Mouse (Mus musculus) lung, adult 2 months (tissue): Measurements from ENCODE around the gene Ttbk1. TPM values are rescaled to one million over a fixed set of nuclear protein-coding genes. Genes with fewer than 3 reads are reported as not detected.
A peak's percentile ranks its signal among the peaks of the same experiment; 100 is the strongest.

ENCODE experiments used
- DNase-seq: peaks from one replicate; pipeline ENCODE4 v3.0.0; 2022
- H3K4me1 ChIP-seq: fragments of 200-500 bp; 2 replicates; pipeline ENCODE4 v1.6.1; 2011; ENCODE audit warnings: low read length; ENCODE audit not compliant: control insufficient read depth, insufficient read depth
- H3K4me3 ChIP-seq: fragments of 200-500 bp; replicated peaks from 2 replicates; pipeline ENCODE3; 2011; ENCODE audit warnings: low read depth, mild to moderate bottlenecking, control low read depth, low read length; ENCODE audit errors: extremely low read depth
- CTCF ChIP-seq: fragments of 200-500 bp; IDR thresholded peaks from 2 replicates; pipeline ENCODE4 v1.5.1; 2011; ENCODE audit warnings: mild to moderate bottlenecking, low read length, control low read depth; ENCODE audit not compliant: insufficient read depth
- POLR2A ChIP-seq: fragments of 200-500 bp; IDR thresholded peaks from 2 replicates; pipeline ENCODE4 v1.6.1; 2011; ENCODE audit warnings: low read depth, mild to moderate bottlenecking, control low read depth, low read length, borderline replicate concordance; ENCODE audit errors: extremely low read depth
- WGBS: fragments of 180-500 bp; shearing (Covaris S2); methylation state at CpG from one replicate; pipeline ENCODE4 v1.1.7; 2018; 5-methylcytosine and 5-hydroxymethylcytosine counted together
- polyA plus RNA-seq: library from polyadenylated mRNA; depleted of rRNA; stranded (reverse); fragments of >200 nt; gene quantifications from 2 replicates; pipeline ENCODE4 v1.2.3, GENCODE M21; 2012

The Ttbk1 gene
- polyA plus RNA-seq, 1 experiment = 0.19 TPM

DNA sequence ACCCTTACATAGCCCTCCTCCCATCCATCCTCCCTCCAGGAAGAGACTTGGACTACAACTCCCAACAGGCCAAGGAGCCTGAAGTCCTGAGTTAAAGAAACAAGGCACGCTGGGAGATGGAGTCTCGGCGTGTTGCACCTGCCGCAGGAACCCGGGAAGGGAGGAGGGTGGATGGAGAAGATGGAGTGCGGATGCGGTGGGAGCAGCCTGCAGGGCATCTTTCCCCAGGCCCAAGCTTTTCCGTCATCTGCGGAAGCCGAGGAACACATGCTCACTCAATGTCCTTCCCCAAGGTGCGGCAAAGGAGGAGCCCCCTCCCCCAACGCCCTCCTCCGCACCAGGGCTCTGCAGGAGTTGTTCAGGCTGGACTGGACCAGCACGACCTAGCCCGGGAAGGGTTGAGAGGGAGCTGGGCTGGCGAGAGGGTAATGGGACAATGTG, 3.9 kb downstream of the Ttbk1 start:
- 1% methylated on average over 16 of the region's 16 CpGs for WGBS
- TF ChIP-seq CTCF (no peak), POLR2A (no peak)
- peak overlapping the region; percentile 37 for H3K4me3 ChIP-seq
- H3K4me1 ChIP-seq = peaks cover 3% of the 10 kb centered on the region; the same call in 1 of the 2 replicates
- DNase-seq = peak; percentile 20

DNA sequence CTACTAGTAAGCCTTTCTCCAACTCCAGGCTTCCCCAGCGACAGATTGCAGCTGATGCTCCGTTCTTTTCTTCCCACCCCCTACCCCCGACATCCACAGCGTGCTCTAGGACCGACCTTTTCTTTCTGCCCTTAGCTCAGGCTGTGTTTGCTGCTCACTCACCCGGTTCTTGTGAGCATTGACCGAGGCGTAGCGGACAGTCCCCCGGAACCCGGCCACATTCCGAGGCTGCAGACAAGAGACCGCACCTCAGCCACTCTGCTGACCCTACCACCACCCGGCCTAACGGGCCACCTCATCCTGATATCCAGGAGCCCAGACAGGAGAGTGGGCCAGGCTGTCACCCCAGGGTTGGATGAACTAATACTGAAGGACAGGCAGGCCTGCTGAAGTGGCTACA, 10.2 kb downstream of the Ttbk1 start:
- H3K4me1 ChIP-seq = no peaks in the 10 kb centered on the region
- DNase-seq = no peak
- H3K4me3 ChIP-seq = no peak overlapping the region
- no peak for TF ChIP-seq CTCF
- TF ChIP-seq POLR2A = no peak
- 82% methylated on average over 15 of the region's 15 CpGs for WGBS

DNA sequence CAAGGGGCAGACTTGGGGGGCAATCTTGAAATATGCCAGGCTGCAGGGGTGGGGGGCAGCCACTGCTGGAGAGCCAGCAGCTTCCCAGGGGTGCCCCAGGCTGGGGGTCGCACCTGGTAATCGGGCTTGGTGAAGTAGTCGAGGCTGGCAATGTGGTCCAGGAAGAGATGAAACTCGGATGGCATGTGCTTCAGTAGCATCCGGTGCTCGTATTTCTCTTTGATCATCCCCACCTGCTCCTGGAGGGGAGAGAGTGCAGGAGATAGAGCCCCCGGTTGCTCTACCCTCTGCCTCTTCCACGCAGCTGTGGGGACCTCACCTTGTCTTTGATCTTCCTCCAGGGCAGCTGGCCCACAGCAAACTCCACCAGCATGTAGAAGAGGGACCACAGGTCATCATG, 10.9 kb downstream of the Ttbk1 start:
- no peaks in the 10 kb centered on the region for H3K4me1 ChIP-seq
- 62% methylated on average over 8 of the region's 8 CpGs for WGBS
- no peak for DNase-seq
- no peak overlapping the region for H3K4me3 ChIP-seq
- TF ChIP-seq POLR2A = no peak
- no peak for TF ChIP-seq CTCF

DNA sequence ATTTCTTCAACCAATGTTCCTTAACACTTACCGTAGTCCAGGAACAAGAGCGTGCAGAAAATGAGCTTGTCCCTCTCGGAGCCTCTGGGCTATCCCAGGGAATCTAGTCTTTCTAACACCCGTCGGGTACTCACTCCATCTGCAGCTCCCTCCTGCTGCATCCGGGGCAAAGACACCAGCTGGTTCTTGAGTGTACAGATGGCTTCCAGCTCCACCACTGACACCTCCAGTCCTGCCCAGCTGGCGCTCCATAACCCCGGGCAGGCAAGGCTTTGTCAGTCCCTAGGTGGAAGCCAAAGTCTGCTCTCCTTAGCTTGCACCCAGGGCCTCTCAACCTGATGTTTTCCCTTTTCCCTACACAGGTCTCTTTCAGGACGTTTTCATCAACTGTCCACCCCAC, 19.6 kb downstream of the Ttbk1 start:
- WGBS = 68% methylated on average over 9 of the region's 9 CpGs
- Histone ChIP-seq H3K4me1 (no peaks in the 10 kb centered on the region), H3K4me3 (no peak overlapping the region)
- TF ChIP-seq CTCF (no peak), POLR2A (no peak)
- DNase-seq = no peak

DNA sequence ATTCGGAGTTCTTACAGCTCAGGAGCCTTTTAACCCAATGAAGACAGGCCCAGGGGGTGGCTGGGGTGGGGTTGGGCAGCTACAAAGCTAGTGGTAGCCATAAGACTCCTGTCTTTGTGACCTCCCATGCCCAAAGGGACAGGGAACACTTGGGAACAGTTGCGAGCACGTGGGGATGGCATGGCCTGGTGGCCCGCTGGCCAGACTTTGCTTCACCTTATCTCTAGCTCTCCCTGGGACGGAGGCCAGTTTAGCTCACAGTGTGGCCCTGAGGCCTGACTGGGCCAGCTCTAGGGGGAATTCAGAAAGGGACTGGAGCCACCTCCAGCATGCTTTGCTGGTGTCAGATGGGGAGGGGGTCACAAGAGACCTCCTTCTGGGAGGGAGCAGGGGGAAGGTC, 25.2 kb downstream of the Ttbk1 start:
- DNase-seq = no peak

DNA sequence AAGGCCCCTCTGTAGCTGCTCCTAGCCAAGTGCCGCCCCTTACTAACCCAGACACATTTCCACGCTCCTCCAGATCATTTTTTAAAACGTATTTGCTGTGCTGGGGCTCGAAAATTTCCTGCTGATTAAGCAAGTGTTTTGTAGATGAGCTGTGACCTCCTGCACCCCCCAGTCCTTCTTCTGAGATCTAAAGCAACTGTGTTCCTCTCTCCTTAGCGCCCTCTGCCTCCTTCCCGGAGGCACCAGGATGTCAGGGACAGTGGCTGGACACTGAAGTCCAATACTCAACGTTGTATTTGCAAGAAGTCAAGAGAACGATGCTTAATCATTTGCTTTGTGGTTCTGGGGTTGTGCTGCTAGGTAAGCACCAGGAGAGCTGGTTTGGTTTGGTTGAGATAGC, 26.1 kb downstream of the Ttbk1 start:
- Histone ChIP-seq H3K4me1 (no peaks in the 10 kb centered on the region), H3K4me3 (no peak overlapping the region)
- DNase-seq = no peak
- 13% methylated on average over 8 of the region's 8 CpGs for WGBS
- TF ChIP-seq POLR2A = no peak
- no peak for TF ChIP-seq CTCF

More for the DNA sequence above, 25.2 kb downstream of the Ttbk1 start:
- H3K4me1 ChIP-seq = no peaks in the 10 kb centered on the region
- no peak for TF ChIP-seq POLR2A
- no peak for TF ChIP-seq CTCF
- 82% methylated on average over 5 of the region's 5 CpGs for WGBS
- no peak overlapping the region for H3K4me3 ChIP-seq

DNA sequence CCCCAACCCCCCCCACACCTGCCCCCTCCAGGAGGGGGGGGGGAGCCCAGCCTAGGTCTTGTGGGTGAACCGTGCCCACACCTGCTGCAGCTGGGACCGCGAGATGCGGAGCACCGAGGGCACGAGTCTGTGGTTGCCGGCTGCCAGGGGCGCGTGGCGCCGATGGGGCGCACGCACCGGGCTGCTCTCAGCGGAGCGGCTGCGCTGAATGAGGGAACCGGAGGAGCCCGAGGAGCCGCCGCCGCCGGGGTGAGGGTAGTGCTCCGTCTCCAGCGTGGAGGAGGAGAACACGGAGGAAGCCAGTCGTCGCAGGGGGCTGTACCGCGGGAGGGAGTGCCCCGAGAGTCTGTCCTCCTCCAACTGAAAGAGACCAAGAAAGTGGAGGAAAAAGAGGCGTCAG, 26.8 kb downstream of the Ttbk1 start:
- WGBS = 1% methylated on average over 32 of the region's 32 CpGs
- no peak overlapping the region for H3K4me3 ChIP-seq
- TF ChIP-seq CTCF (no peak), POLR2A (no peak)
- H3K4me1 ChIP-seq = no peaks in the 10 kb centered on the region
- no peak for DNase-seq

DNA sequence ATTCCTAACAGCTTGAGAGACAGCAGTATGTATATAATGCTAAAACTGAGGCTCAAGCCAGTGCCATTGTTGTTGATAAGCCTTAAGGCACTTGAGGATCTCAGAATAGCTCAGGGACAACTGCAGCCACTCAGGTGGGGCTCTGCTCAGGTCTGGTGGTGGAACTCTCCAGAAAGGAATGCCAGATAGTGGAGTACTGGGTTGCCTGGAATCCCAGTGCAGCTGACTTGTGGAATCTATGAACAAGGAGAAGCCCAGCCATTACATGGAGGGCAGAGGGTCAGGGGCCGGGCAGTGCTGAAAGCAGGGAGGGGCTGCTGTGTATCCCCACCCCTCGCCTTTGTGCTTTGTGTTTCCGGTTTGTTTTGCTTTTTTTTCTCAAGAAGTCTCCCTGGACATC, 29.0 kb downstream of the Ttbk1 start:
- no peak for TF ChIP-seq POLR2A
- H3K4me3 ChIP-seq = no peak overlapping the region
- 16% methylated on average over 3 of the region's 3 CpGs for WGBS
- no peak for DNase-seq
- H3K4me1 ChIP-seq = no peaks in the 10 kb centered on the region

DNA sequence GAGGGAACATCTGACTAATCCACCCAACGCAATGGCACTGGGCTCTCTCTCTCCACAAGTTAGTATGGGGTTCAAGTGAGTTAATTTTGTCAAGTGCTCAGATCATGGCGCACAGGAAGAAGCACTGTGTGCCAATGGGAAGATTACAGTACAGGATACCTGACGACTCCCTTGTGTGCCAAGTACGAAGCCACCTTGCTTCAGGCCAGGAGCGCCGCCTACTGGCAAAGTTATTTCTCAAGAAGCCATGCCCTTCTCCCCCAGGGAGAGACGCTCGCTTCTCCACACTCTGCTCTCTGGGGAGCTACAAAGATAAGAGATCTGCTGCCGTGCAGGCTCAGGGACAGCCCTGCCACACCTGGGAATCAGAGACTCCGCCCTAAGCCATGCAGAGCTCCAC, 29.7 kb downstream of the Ttbk1 start:
- no peak for DNase-seq
- Histone ChIP-seq H3K4me3 (no peak overlapping the region), H3K4me1 (no peaks in the 10 kb centered on the region)
- 12% methylated on average over 10 of the region's 10 CpGs for WGBS
- TF ChIP-seq POLR2A = no peak
- TF ChIP-seq CTCF = peak; percentile 49; the same call in 1 of the 2 replicates

DNA sequence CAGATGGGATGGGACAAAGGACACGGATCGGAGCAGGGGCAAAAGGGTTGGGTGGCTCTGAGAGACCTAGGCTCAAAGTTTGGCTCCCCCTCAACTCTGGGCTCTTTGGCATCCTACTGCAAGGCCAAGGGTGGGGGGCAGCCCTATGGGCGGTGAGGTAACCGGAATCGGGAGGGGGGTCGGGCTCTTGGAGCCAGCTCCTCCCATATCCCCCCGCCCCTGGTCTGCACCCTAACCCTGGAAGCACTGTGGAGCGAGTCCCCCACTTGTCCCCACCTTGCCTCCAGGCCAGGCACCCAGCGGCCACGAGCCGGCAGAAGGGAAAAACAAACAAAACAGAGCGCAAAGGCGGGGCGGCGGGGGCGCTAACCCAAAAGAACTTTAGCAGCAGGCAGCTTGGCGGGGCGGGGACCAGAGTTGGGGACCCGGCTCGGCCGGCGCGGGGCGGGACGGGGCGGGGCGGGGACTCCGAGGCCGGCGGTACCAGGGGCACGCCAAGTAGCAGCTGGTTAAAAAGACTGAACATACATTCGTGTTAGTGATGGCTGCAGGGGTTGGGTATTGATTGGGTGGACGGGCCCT, 32.3 kb downstream of the Ttbk1 start:
- no peak for TF ChIP-seq POLR2A
- no peak for TF ChIP-seq CTCF
- Histone ChIP-seq H3K4me3 (no peak overlapping the region), H3K4me1 (no peaks in the 10 kb centered on the region)
- WGBS = 2% methylated on average over 33 of the region's 33 CpGs
- no peak for DNase-seq

DNA sequence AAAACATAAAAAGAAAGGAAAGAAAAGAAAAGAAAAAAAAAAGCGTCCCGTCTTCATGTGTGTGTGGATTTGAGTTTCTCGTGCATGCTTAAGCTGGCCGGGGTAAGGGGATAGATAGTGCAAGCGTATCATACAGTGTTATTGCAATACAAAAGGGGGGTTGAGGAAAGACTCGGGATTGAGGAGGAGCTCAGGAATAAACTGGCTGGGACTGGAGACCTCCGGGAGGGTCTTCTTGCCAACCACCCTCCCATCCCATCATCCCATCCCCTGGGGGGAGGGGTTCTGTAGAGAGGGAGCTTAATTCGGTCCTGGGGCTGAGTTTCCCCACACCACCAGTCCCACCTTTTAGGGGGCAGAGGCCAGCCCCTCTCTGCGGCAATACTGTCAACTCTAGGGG, 32.9 kb downstream of the Ttbk1 start:
- 2% methylated on average over 9 of the region's 9 CpGs for WGBS
- H3K4me1 ChIP-seq = no peaks in the 10 kb centered on the region
- no peak for TF ChIP-seq POLR2A
- TF ChIP-seq CTCF = no peak
- H3K4me3 ChIP-seq = no peak overlapping the region
- DNase-seq = no peak
